In genomic region chr16:85064800-85065199, GRCm38 (mm10) we compare ENCODE assay signal across 25 mouse cellular contexts.
DNase-seq lines count a peak whose midpoint lies in the region; ATAC-seq lines count a peak whose summit lies in the region.
"Had no signal": no experiment of that assay in that cellular context is flagged by ENCODE, and none has a peak within 500 bp of the region (broad histone marks: within the 10 kb centered on the region; RNA-seq: fewer than 3 reads in every experiment).

No protein-coding gene starts in this region.

- intact Hi-C loops in heart, postnatal 25 days (cut with DNase I), result no loop called here

- H3K27ac ChIP-seq in intestine, embryonic 16.5 days (ENCODE audit: low read length), result no peak overlapping the region
- H3K27ac ChIP-seq: embryonic facial prominence, embryonic 10.5 days; embryonic facial prominence, embryonic 12.5 days; forebrain, embryonic 13.5 days; forebrain, embryonic 15.5 days had no signal

- H3K27me3 ChIP-seq in intestine, embryonic 16.5 days (replicated peaks; ENCODE audit: control insufficient read depth, insufficient read depth, low read length), result no peaks in the 10 kb centered on the region
- H3K27me3 ChIP-seq: CH12.LX; embryonic facial prominence, embryonic 12.5 days; forebrain, embryonic 13.5 days; forebrain, embryonic 15.5 days; Patski had no signal

- ATAC-seq in common myeloid progenitor, adult 5-6 weeks (replicated peaks; ENCODE audit: low read depth, poor library complexity, severe bottlenecking), result peak; percentile 54; the same call in 1 of the 2 replicates
- peak; percentile 88 for ATAC-seq in megakaryocyte, adult 5-6 weeks (ENCODE audit: poor library complexity, severe bottlenecking)
- 0 out of 2 replicates have a peak, but pooled peaks have one; percentile 40 for ATAC-seq in monocyte, adult 5-6 weeks (replicated peaks; ENCODE audit: insufficient number of reproducible peaks, low FRiP score, low TSS enrichment, poor library complexity, severe bottlenecking)
- no peak for ATAC-seq in intestine, embryonic 16.5 days
- ATAC-seq: activated CD4-positive, CD25-positive, alpha-beta regulatory T cell, adult 4 months; CD4-positive, CD25-positive, alpha-beta regulatory T cell, adult 4 months; forebrain, embryonic 13.5 days; forebrain, embryonic 15.5 days; Patski had no signal

- H3K4me1 ChIP-seq in intestine, embryonic 16.5 days (ENCODE audit: control insufficient read depth, insufficient read depth, low read length), result no peaks in the 10 kb centered on the region
- H3K4me1 ChIP-seq: embryonic facial prominence, embryonic 10.5 days; embryonic facial prominence, embryonic 12.5 days; forebrain, embryonic 13.5 days; forebrain, embryonic 15.5 days had no signal

- H3K9ac ChIP-seq in intestine, embryonic 16.5 days (ENCODE audit: low read depth, low read length), result no peak overlapping the region
- H3K9ac ChIP-seq: embryonic facial prominence, embryonic 12.5 days; forebrain, embryonic 13.5 days; forebrain, embryonic 15.5 days had no signal

- H3K4me2 ChIP-seq in intestine, embryonic 16.5 days (ENCODE audit: low read depth, low read length), result no peak overlapping the region
- H3K4me2 ChIP-seq: embryonic facial prominence, embryonic 12.5 days; forebrain, embryonic 13.5 days; forebrain, embryonic 15.5 days had no signal

- WGBS in intestine, embryonic 16.5 days, result 78% methylated on average over 5 of the region's 6 CpGs

- H3K36me3 ChIP-seq in intestine, embryonic 16.5 days (ENCODE audit: control insufficient read depth, insufficient read depth, low read length), result no peaks in the 10 kb centered on the region
- H3K36me3 ChIP-seq: G1E had no signal

- H3K9me3 ChIP-seq in intestine, embryonic 16.5 days (ENCODE audit: control insufficient read depth, low read length), result no peaks in the 10 kb centered on the region
- H3K9me3 ChIP-seq: embryonic facial prominence, embryonic 12.5 days; forebrain, embryonic 15.5 days had no signal

- no peak overlapping the region for H3K4me3 ChIP-seq in intestine, embryonic 16.5 days (ENCODE audit: low read length)
- H3K4me3 ChIP-seq: embryonic facial prominence, embryonic 10.5 days; embryonic facial prominence, embryonic 12.5 days; forebrain, embryonic 13.5 days; forebrain, embryonic 15.5 days had no signal

- DNase-seq in heart, adult 11 months, result peak; percentile 46
- no peak for DNase-seq in heart, postnatal 25 days (ENCODE audit: low spot score)
- no peak for DNase-seq in cerebellum, postnatal 10 days
- DNase-seq: adrenal gland, adult 8-10 months; adrenal gland, postnatal 14 days; adrenal gland, postnatal 36 days; B cell, adult 2 months; cerebellum, adult 11-12 months; cerebellum, adult 2 months; cerebellum, adult 9-10 months; cerebellum, postnatal 14 days; cerebellum, postnatal 36 days had no signal
